Mouse (Mus musculus) lung, adult 18-20 months (tissue): ENCODE data around the gene Kif1b.

Experiments
- DNase-seq, 2 experiments: peaks; one replicate each; pipeline ENCODE4 v3.0.0; 2022; ENCODE audit warnings: mixed read lengths in 2 of 2

Gene Kif1b

GRCm38 (mm10) chr4:149136116-149136850 lies 171.2 kb downstream of the Kif1b start:
- DNase-seq = no peak

- no peak for DNase-seq
These were observed 174.1 kb downstream of the Kif1b start for GRCm38 (mm10) chr4:149133395-149133794.

- DNase-seq = peak in 1 of 2 experiments; percentile 25
These were observed 175.5 kb downstream of the Kif1b start for GRCm38 (mm10) chr4:149131789-149132565.

GRCm38 (mm10) chr4:149131021-149131752 lies 176.3 kb downstream of the Kif1b start:
- no peak for DNase-seq

GRCm38 (mm10) chr4:149128467-149128866 lies 179.0 kb downstream of the Kif1b start:
- no peak for DNase-seq

- DNase-seq = no peak
These were observed 180.8 kb downstream of the Kif1b start, which contains the start of gene Cort for GRCm38 (mm10) chr4:149126663-149127062. TSS of gene Cort (minus strand) at chr4:149126763.
